Mouse (Mus musculus) limb, embryonic 11.5 days (tissue): ENCODE measurements around the gene Ap1m2. TPM values are rescaled to one million over a fixed set of nuclear protein-coding genes. Genes with fewer than 3 reads are reported as not detected.

Experiments used
- ATAC-seq: fragments of 200-750 bp; cut with Nextera tagmentation; 2 replicates; pipeline ENCODE4 v1.8.0; 2017; ENCODE audit warnings: low read depth; ENCODE audit not compliant: insufficient number of reproducible peaks, low FRiP score, low TSS enrichment
- DNase-seq: peaks from one replicate; pipeline ENCODE4 v3.0.0-alpha.2; 2015; ENCODE audit warnings: low spot score
- H3K27ac ChIP-seq: fragments of 300-500 bp; sonication (generic); replicated peaks from 2 replicates; pipeline ENCODE4 v1.5.1; 2014; ENCODE audit warnings: low read depth, mild to moderate bottlenecking, low read length
- H3K27me3 ChIP-seq: fragments of 300-500 bp; sonication (generic); 2 replicates; pipeline ENCODE4 v1.6.1; 2014; ENCODE audit warnings: mild to moderate bottlenecking, low read length, mixed read lengths; ENCODE audit not compliant: control insufficient read depth, insufficient read depth
- H3K36me3 ChIP-seq: fragments of 300-500 bp; sonication (generic); 2 replicates; pipeline ENCODE4 v1.6.1; 2014; ENCODE audit warnings: mild to moderate bottlenecking, low read length, moderate library complexity, mixed read lengths; ENCODE audit not compliant: control insufficient read depth, insufficient read depth
- H3K4me1 ChIP-seq: fragments of 300-500 bp; sonication (generic); 2 replicates; pipeline ENCODE4 v1.6.1; 2014; ENCODE audit warnings: low read length, mixed read lengths; ENCODE audit not compliant: control insufficient read depth, insufficient read depth
- H3K4me2 ChIP-seq: fragments of 300-500 bp; sonication (generic); 2 replicates; pipeline ENCODE4 v1.6.1; 2014; ENCODE audit warnings: low read depth, mild to moderate bottlenecking, moderate library complexity; ENCODE audit not compliant: severe bottlenecking
- H3K4me3 ChIP-seq: fragments of 300-500 bp; sonication (generic); 2 replicates; pipeline ENCODE4 v1.5.1; 2014; ENCODE audit warnings: low read depth, low read length
- H3K9ac ChIP-seq: fragments of 300-500 bp; sonication (generic); 2 replicates; pipeline ENCODE4 v1.6.1; 2014; ENCODE audit warnings: mild to moderate bottlenecking, low read length
- H3K9me3 ChIP-seq: fragments of 300-500 bp; sonication (generic); 2 replicates; pipeline ENCODE4 v1.6.1; 2016; ENCODE audit warnings: low read length; ENCODE audit not compliant: control insufficient read depth
- WGBS: fragments of 180-500 bp; shearing (Covaris S2); extraction: QIAGEN DNeasy Blood & Tissue Kit; methylation state at CpG from one replicate; pipeline ENCODE4 v1.1.7; 2014; 5-methylcytosine and 5-hydroxymethylcytosine counted together
- polyA plus RNA-seq: library from polyadenylated mRNA; unstranded; fragments of >200 nt; fragmentation: Nextera tagmentation; extraction: Ambion mirVana; gene quantifications from 2 replicates; pipeline ENCODE4 v1.2.1, GENCODE M21; 2014

The Ap1m2 gene
- polyA plus RNA-seq, 1 experiment from 2014 or later: 8.2 TPM

- Histone ChIP-seq H3K27me3 (no peaks in the 10 kb centered on the region), H3K4me2 (peak overlapping the region; percentile 61), H3K4me1 (peaks cover 10% of the 10 kb centered on the region), H3K27ac (no peak overlapping the region), H3K9ac (peak overlapping the region; percentile 76), H3K9me3 (no peaks in the 10 kb centered on the region), H3K4me3 (peak overlapping the region; percentile 76), H3K36me3 (no peaks in the 10 kb centered on the region)
- DNase-seq (no peak), ATAC-seq (no peak)
- 14% methylated on average over 6 of the region's 6 CpGs for WGBS
Observed at GRCm38 (mm10) chr9:21321513-21321835, 9.3 kb upstream of the Ap1m2 start.

GRCm38 (mm10) chr9:21320619-21321512 is 8.7 kb upstream of the Ap1m2 start, which contains the start of gene Slc44a2:
Slc44a2 (plus strand) TSS chr9:21320698.
- peaks cover 10% of the 10 kb centered on the region for H3K4me1 ChIP-seq
- no peaks in the 10 kb centered on the region for H3K36me3 ChIP-seq
- peak within 1 kb of the TSS; percentile 76 for H3K4me3 ChIP-seq
- DNase-seq: peak; percentile 95
- no peaks in the 10 kb centered on the region for H3K9me3 ChIP-seq
- ATAC-seq: peak; percentile 93
- 1% methylated on average over 52 of the region's 52 CpGs for WGBS
- peak within 1 kb of the TSS; percentile 61 for H3K4me2 ChIP-seq
- H3K27me3 ChIP-seq: no peaks in the 10 kb centered on the region
- no peak within 1 kb of the TSS for H3K27ac ChIP-seq
- H3K9ac ChIP-seq: peak within 1 kb of the TSS; percentile 76

GRCm38 (mm10) chr9:21320280-21320618 is 8.1 kb upstream of the Ap1m2 start:
- Histone ChIP-seq H3K4me2 (peak overlapping the region; percentile 61), H3K4me1 (peaks cover 10% of the 10 kb centered on the region), H3K9ac (no peak overlapping the region), H3K27me3 (no peaks in the 10 kb centered on the region), H3K9me3 (no peaks in the 10 kb centered on the region), H3K36me3 (no peaks in the 10 kb centered on the region), H3K27ac (no peak overlapping the region), H3K4me3 (peak overlapping the region; percentile 76)
- peak; percentile 23; the same call in 1 of the 2 replicates for ATAC-seq
- 36% methylated on average over 4 of the region's 4 CpGs for WGBS
- DNase-seq: no peak

GRCm38 (mm10) chr9:21319503-21319902 is 7.4 kb upstream of the Ap1m2 start:
- Histone ChIP-seq H3K9me3 (no peaks in the 10 kb centered on the region), H3K4me2 (no peak overlapping the region), H3K4me3 (no peak overlapping the region), H3K4me1 (peaks cover 10% of the 10 kb centered on the region), H3K27me3 (no peaks in the 10 kb centered on the region), H3K27ac (no peak overlapping the region), H3K36me3 (no peaks in the 10 kb centered on the region), H3K9ac (no peak overlapping the region)
- DNase-seq (no peak), ATAC-seq (no peak)
- 91% methylated on average over 4 of the region's 4 CpGs for WGBS

GRCm38 (mm10) chr9:21318792-21319191 is 6.7 kb upstream of the Ap1m2 start:
- no peak for DNase-seq
- Histone ChIP-seq H3K4me2 (no peak overlapping the region), H3K9ac (no peak overlapping the region), H3K9me3 (no peaks in the 10 kb centered on the region), H3K4me1 (peaks cover 10% of the 10 kb centered on the region), H3K27ac (no peak overlapping the region), H3K27me3 (no peaks in the 10 kb centered on the region), H3K36me3 (no peaks in the 10 kb centered on the region), H3K4me3 (no peak overlapping the region)
- no peak for ATAC-seq
- WGBS: 88% methylated on average over 6 of the region's 6 CpGs

GRCm38 (mm10) chr9:21316696-21317095 is 4.6 kb upstream of the Ap1m2 start:
- WGBS: 79% methylated on average over 7 of the region's 7 CpGs
- H3K9ac ChIP-seq: no peak overlapping the region
- no peak for ATAC-seq
- no peak overlapping the region for H3K27ac ChIP-seq
- H3K4me1 ChIP-seq: peaks cover 6% of the 10 kb centered on the region
- H3K4me3 ChIP-seq: no peak overlapping the region
- H3K4me2 ChIP-seq: no peak overlapping the region
- H3K36me3 ChIP-seq: no peaks in the 10 kb centered on the region
- H3K27me3 ChIP-seq: peaks cover 12% of the 10 kb centered on the region
- no peaks in the 10 kb centered on the region for H3K9me3 ChIP-seq
- DNase-seq: no peak

- H3K9me3 ChIP-seq: no peaks in the 10 kb centered on the region
- peaks cover 18% of the 10 kb centered on the region for H3K27me3 ChIP-seq
- H3K27ac ChIP-seq: no peak overlapping the region
- H3K36me3 ChIP-seq: no peaks in the 10 kb centered on the region
- H3K9ac ChIP-seq: no peak overlapping the region
- H3K4me2 ChIP-seq: no peak overlapping the region
- DNase-seq: no peak
- H3K4me3 ChIP-seq: no peak overlapping the region
- no peaks in the 10 kb centered on the region for H3K4me1 ChIP-seq
- 66% methylated on average over 5 of the region's 5 CpGs for WGBS
- ATAC-seq: no peak
Observed at GRCm38 (mm10) chr9:21315421-21315820, 3.3 kb upstream of the Ap1m2 start.

GRCm38 (mm10) chr9:21314367-21315140 is 2.4 kb upstream of the Ap1m2 start:
- 85% methylated on average over 9 of the region's 9 CpGs for WGBS
- H3K4me1 ChIP-seq: no peaks in the 10 kb centered on the region
- H3K9me3 ChIP-seq: no peaks in the 10 kb centered on the region
- no peak for DNase-seq
- H3K27me3 ChIP-seq: peaks cover 18% of the 10 kb centered on the region
- ATAC-seq: no peak
- H3K9ac ChIP-seq: no peak overlapping the region
- no peak overlapping the region for H3K4me3 ChIP-seq
- H3K27ac ChIP-seq: no peak overlapping the region
- H3K36me3 ChIP-seq: no peaks in the 10 kb centered on the region
- no peak overlapping the region for H3K4me2 ChIP-seq
